Mouse (Mus musculus) kidney, postnatal 0 days (tissue): ENCODE measurements at regions not wholly inside any gene's neighbourhood (a gene's known extent, or its start where the extent isn't known, plus 50 kb on each side); places are given as distances from the start of the nearest gene placed in this dataset.

ENCODE experiments used
- ATAC-seq: fragments of 200-750 bp; cut with Nextera tagmentation; replicated peaks from 2 replicates; pipeline ENCODE4 v1.8.0; 2017; ENCODE audit warnings: low read depth, moderate number of reproducible peaks, moderate TSS enrichment, moderate library complexity; ENCODE audit not compliant: low FRiP score
- DNase-seq: peaks from one replicate; pipeline ENCODE4 v3.0.0-alpha.2; 2016; ENCODE audit warnings: low spot score
- H3K27ac ChIP-seq: fragments of 300-500 bp; sonication (generic); 2 replicates; pipeline ENCODE4 v1.5.1; 2014; ENCODE audit warnings: mild to moderate bottlenecking
- H3K27me3 ChIP-seq: fragments of 300-500 bp; sonication (generic); 2 replicates; pipeline ENCODE4 v1.6.1; 2014; ENCODE audit warnings: low read length, mixed read lengths; ENCODE audit not compliant: insufficient read depth
- H3K36me3 ChIP-seq: fragments of 300-500 bp; sonication (generic); 2 replicates; pipeline ENCODE4 v1.6.1; 2014; ENCODE audit warnings: low read length, mixed read lengths; ENCODE audit not compliant: insufficient read depth
- H3K4me1 ChIP-seq: fragments of 300-500 bp; sonication (generic); replicated peaks from 2 replicates; pipeline ENCODE4 v1.6.1; 2014; ENCODE audit warnings: antibody characterized with exemption, low read length, mixed read lengths; ENCODE audit not compliant: insufficient read depth
- H3K4me2 ChIP-seq: fragments of 300-500 bp; sonication (generic); 2 replicates; pipeline ENCODE4 v1.6.1; 2014; ENCODE audit warnings: mild to moderate bottlenecking, low read length, moderate library complexity, mixed read lengths
- H3K4me3 ChIP-seq: fragments of 300-500 bp; sonication (generic); replicated peaks from 2 replicates; pipeline ENCODE4 v1.5.1; 2014; ENCODE audit warnings: low read depth, low read length
- H3K9ac ChIP-seq: fragments of 300-500 bp; sonication (generic); 2 replicates; pipeline ENCODE4 v1.6.1; 2014; ENCODE audit warnings: low read depth, low read length
- H3K9me3 ChIP-seq: fragments of 300-500 bp; sonication (generic); replicated peaks from 2 replicates; pipeline ENCODE4 v1.6.1; 2016; ENCODE audit warnings: low read length, inconsistent platforms, mixed read lengths
- CTCF ChIP-seq: IDR thresholded peaks from 2 replicates; pipeline ENCODE4 v1.5.1; 2016; ENCODE audit warnings: antibody characterized with exemption, low read depth, mild to moderate bottlenecking, moderate library complexity
- WGBS: fragments of 180-500 bp; shearing (Covaris S2); extraction: QIAGEN DNeasy Blood & Tissue Kit; methylation state at CpG from one replicate; pipeline ENCODE4 v1.1.7; 2014; 5-methylcytosine and 5-hydroxymethylcytosine counted together

- no peak for DNase-seq
- whole genome bisulfite sequencing, result 44% methylated on average over 1 of the region's 1 CpGs
Measured at GRCm38 (mm10) chr13:92967025-92967610, 122.6 kb downstream of the Mtx3 start.

GRCm38 (mm10) chr13:92969579-92969978, 125.0 kb downstream of the Mtx3 start:
- H3K36me3 ChIP-seq, result no peaks in the 10 kb centered on the region
- no peak for TF ChIP-seq CTCF
- H3K4me3 ChIP-seq, result no peak overlapping the region
- no peaks in the 10 kb centered on the region for H3K27me3 ChIP-seq
- no peak overlapping the region for H3K9ac ChIP-seq
- 88% methylated on average over 1 of the region's 1 CpGs for WGBS
- no peaks in the 10 kb centered on the region for H3K4me1 ChIP-seq
- ATAC-seq (no peak), DNase-seq (no peak)
- H3K4me2 ChIP-seq, result no peak overlapping the region
- H3K9me3 ChIP-seq, result no peaks in the 10 kb centered on the region
- H3K27ac ChIP-seq, result no peak overlapping the region

More at GRCm38 (mm10) chr13:92967025-92967610, 122.6 kb downstream of the Mtx3 start:
- H3K4me1 ChIP-seq, result no peaks in the 10 kb centered on the region
- H3K27ac ChIP-seq, result no peak overlapping the region
- no peaks in the 10 kb centered on the region for H3K27me3 ChIP-seq
- H3K4me3 ChIP-seq, result no peak overlapping the region
- no peak for ATAC-seq
- H3K9ac ChIP-seq, result no peak overlapping the region
- TF ChIP-seq CTCF, result no peak
- H3K9me3 ChIP-seq, result no peaks in the 10 kb centered on the region
- no peaks in the 10 kb centered on the region for H3K36me3 ChIP-seq
- H3K4me2 ChIP-seq, result no peak overlapping the region

GRCm38 (mm10) chr13:92972891-92973290, 128.3 kb downstream of the Mtx3 start:
- Histone ChIP-seq H3K27ac (no peak overlapping the region), H3K4me1 (no peaks in the 10 kb centered on the region), H3K4me2 (no peak overlapping the region), H3K36me3 (no peaks in the 10 kb centered on the region), H3K9me3 (no peaks in the 10 kb centered on the region), H3K4me3 (no peak overlapping the region), H3K27me3 (no peaks in the 10 kb centered on the region), H3K9ac (no peak overlapping the region)
- TF ChIP-seq CTCF, result no peak
- DNase-seq (no peak), ATAC-seq (no peak)
- 83% methylated on average over 5 of the region's 5 CpGs for WGBS

GRCm38 (mm10) chr13:92973791-92974190, 129.2 kb downstream of the Mtx3 start:
- no peak for TF ChIP-seq CTCF
- Histone ChIP-seq H3K27ac (no peak overlapping the region), H3K9ac (no peak overlapping the region), H3K4me3 (no peak overlapping the region), H3K9me3 (no peaks in the 10 kb centered on the region), H3K4me1 (no peaks in the 10 kb centered on the region), H3K36me3 (no peaks in the 10 kb centered on the region), H3K4me2 (no peak overlapping the region), H3K27me3 (no peaks in the 10 kb centered on the region)
- ATAC-seq (no peak), DNase-seq (no peak)
- WGBS, result 81% methylated on average over 4 of the region's 4 CpGs

GRCm38 (mm10) chr13:92986719-92987553, 142.4 kb downstream of the Mtx3 start:
- peak overlapping the region; percentile 43 for H3K4me2 ChIP-seq
- H3K27me3 ChIP-seq, result no peaks in the 10 kb centered on the region
- no peak overlapping the region for H3K9ac ChIP-seq
- peak; percentile 98 for TF ChIP-seq CTCF
- H3K4me1 ChIP-seq, result 0 out of 2 replicates have a peak, but pooled peaks cover 4% of the 10 kb centered on the region
- no peak overlapping the region for H3K27ac ChIP-seq
- DNase-seq (peak; percentile 76), ATAC-seq (no peak; the same call in 1 of the 2 replicates)
- no peaks in the 10 kb centered on the region for H3K9me3 ChIP-seq
- WGBS, result 48% methylated on average over 17 of the region's 17 CpGs
- H3K36me3 ChIP-seq, result no peaks in the 10 kb centered on the region
- no peak overlapping the region for H3K4me3 ChIP-seq

GRCm38 (mm10) chr13:92987691-92988090, 143.1 kb downstream of the Mtx3 start:
- TF ChIP-seq CTCF, result no peak
- 91% methylated on average over 6 of the region's 6 CpGs for WGBS
- H3K9ac ChIP-seq, result no peak overlapping the region
- H3K4me1 ChIP-seq, result 0 out of 2 replicates have a peak, but pooled peaks cover 4% of the 10 kb centered on the region
- no peak for ATAC-seq
- no peak for DNase-seq
- no peaks in the 10 kb centered on the region for H3K9me3 ChIP-seq
- no peak overlapping the region for H3K27ac ChIP-seq
- H3K4me2 ChIP-seq, result no peak overlapping the region
- H3K36me3 ChIP-seq, result no peaks in the 10 kb centered on the region
- no peak overlapping the region for H3K4me3 ChIP-seq
- no peaks in the 10 kb centered on the region for H3K27me3 ChIP-seq
